Mouse (Mus musculus): ENCODE measurements around the gene Nedd4. TPM values are rescaled to one million over a fixed set of nuclear protein-coding genes. Genes with fewer than 3 reads are reported as not detected.
A peak's percentile ranks its signal among the peaks of the same experiment; 100 is the strongest.
"Not testable (repeated sequence)": the region's sequence is repeated elsewhere in the genome, so short reads cannot be mapped to it uniquely, and the experiment has no call there.

Gene Nedd4
- total RNA-seq, 2 experiments from 2014 or later, result 610 to 637 TPM

- DNase-seq, result no peak
Observed at GRCm38 (mm10) chr9:72653533-72653932, 8.6 kb upstream of the Nedd4 start.

- DNase-seq, result peak; percentile 85
Observed at GRCm38 (mm10) chr9:72654593-72655242, 7.4 kb upstream of the Nedd4 start.

- peak; percentile 56 for DNase-seq
Observed at GRCm38 (mm10) chr9:72655602-72656001, 6.5 kb upstream of the Nedd4 start.

GRCm38 (mm10) chr9:72656491-72656890 lies 5.7 kb upstream of the Nedd4 start:
- DNase-seq, result no peak

DNA sequence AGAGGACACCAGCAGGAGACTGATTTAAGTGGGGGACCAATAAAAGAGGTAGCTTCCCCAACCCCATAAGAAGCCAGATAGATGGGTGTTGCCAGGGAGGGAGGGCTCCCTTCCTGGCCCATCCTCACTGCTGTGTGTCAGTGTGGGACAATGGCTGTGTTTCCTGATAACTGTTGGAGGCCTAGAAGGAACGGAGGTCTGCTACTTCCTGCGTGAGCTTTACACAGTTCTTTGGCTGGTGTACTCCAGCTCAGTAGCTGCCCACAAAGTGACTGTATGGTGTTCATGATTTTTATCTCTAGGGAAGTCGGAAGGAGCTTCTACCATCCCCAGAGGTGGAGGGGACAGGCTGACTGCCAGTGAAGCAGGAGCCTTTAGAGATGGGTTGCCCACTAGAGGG lies 5.2 kb upstream of the Nedd4 start:
- no peak for DNase-seq

DNA sequence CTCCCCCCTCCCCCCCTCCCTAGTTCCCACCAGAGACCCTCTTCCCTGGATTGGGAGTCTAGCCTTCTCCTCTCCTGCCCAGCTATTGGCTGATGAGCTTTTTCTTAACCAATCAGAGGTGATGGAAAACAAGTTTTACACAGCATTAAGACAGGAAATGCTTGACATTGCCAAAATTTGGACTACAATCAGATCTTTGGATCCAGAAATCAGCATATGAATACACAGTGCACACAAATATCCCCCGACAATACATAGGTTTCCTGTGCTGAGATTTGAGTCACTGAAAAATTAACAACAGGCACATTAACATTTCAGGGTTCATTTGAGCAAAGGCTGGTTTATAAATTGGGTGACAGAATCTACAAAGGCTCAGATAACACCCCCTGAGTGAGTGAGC lies 4.5 kb upstream of the Nedd4 start:
- no peak for DNase-seq

GRCm38 (mm10) chr9:72660139-72660538 lies 2.0 kb upstream of the Nedd4 start:
- DNase-seq, result no peak

DNA sequence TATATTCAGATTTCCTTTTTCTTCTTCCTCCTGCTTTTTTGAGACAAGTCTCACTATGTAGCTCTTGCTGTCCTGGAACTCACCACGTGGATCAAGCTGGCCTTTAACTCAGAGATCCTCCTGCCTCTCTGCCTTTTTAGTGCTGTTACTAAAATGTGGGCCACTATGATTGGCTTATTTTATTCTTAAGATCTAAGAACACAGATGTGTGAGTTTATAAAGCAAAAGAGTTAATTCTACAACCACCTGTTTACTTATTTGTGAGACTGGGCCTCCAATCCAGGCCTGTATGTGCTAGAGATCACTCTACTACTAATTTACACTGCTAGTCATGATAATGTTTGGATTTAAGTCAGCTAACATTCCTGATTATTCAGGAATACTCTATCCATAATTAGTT lies 1.2 kb upstream of the Nedd4 start:
- no peak for DNase-seq

DNA sequence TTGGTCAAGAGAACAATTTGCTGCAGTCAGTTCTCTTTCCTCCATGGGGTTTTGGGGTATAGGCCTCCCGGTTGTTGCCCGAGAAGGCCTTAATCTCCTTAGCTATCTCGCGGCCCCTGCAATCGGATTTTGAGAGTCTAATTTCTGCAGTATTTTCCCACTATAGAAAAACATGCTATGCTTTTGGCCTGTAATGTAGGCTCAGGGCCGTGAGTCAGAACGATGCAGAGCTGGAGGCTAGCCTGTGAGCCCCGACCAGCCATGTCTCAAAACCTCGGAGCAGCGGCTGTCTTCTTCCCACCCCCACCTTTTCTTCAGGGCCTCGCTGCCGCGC lies 618 bp upstream of the Nedd4 start:
- DNase-seq, result no peak

DNA sequence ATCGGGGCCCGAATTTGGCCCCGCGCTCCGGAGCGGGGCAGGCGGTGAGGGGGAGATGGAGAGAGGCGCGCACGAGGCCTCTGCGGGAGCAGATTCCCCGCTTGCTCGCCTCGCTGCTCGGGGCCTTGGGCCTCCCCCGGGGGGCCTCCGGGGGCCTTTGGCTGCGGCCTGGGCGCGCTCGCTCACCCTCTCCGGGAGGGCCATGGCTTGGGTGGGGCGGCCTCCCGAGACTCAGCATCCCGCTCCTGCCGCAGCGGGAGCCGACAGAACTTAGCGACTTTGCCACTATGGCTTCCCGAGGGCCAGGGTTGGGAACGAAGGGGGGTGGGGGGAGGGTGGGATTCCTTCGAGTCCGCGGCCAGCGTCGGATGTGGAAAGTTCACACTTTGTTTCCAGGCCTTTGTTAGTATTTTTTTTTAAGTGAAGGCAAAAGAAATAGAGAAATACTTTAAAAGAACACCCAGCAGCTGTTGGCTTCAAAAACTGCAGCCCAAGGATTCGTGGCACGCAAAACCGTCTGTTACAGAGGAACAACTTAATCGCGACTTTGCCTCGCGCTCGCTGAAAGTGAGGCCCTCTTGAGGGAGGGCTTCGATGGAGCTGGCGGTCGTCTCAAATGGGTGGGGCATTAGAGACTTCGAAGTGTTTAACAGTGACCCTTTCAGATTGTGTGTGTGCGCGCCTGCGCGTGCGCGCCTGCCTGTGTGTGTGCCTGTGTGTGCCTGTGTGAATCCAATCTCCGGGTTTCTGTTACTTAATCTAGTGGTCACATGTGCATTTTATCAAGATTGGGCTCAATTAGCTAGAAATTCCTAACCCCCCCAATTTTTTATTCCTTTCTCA lies 766 bp downstream of the Nedd4 start:
- peak; percentile 86 for DNase-seq

- DNase-seq, result no peak
Observed at GRCm38 (mm10) chr9:72663534-72663918, 1.4 kb downstream of the Nedd4 start.

GRCm38 (mm10) chr9:72664409-72665351 lies 2.5 kb downstream of the Nedd4 start:
- no peak for DNase-seq

DNA sequence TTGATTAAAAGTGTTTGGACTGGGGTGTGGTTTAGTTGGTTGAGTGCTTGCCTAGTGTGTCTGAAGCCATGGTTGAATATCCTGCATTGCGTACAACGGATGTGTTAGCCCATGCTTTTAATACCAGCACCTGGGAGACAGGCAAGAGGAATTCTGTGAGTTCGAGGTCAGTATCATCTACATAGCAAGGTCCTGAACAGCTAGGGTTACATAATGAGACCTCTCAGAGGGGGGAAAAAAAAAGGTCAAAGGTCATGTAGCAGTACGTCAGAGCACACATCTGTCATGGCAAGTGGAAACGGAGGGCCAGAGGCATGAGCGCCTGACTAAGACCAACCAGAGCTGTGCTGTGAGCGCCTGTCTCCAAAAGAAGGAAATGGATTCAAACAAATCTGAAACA lies 3.4 kb downstream of the Nedd4 start:
- no peak for DNase-seq

GRCm38 (mm10) chr9:72666352-72667021 lies 4.3 kb downstream of the Nedd4 start:
- DNase-seq, result not testable (repeated sequence)

DNA sequence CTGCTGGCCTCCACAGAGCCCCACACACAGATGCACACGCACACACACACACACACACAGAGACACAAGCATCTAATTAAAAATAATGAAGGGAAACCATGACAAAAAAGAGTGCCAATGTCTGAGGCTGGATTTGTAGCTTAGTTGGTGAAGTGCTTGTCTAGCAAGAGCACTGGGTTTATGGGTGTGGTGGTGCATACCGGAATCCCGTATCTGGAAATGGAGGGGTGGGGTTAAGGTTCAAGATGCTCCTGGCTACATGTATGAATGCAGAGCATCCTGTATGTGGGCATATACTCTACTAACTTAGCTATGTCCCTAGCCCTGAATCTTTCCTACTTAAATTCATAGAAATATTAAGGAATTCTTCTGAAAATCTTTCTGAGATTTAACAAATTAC lies 5.0 kb downstream of the Nedd4 start:
- no peak for DNase-seq

- no peak for DNase-seq
Observed at GRCm38 (mm10) chr9:72669383-72669782, 7.2 kb downstream of the Nedd4 start.

DNA sequence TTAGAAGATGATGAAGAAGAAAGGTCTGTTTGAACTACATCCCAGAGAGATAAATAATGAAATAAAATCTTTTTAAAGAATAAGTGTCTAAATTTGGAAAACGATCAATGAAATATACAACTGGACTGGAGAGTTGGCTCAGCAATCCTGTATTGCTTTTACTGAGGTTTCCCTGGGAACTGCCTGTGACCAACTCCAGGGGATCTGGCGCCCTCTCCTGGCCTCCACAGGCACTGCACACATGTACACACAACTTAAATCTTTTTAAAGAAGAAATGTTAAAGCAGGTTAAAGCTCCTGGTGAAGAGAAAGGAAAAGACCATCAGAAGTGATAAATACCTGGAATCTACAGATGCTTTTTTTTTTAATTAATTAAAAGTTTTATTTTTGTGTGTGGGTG lies 10.2 kb downstream of the Nedd4 start:
- peak; percentile 91 for DNase-seq

- no peak for DNase-seq
Observed at GRCm38 (mm10) chr9:72674957-72675744, 13.0 kb downstream of the Nedd4 start.

DNA sequence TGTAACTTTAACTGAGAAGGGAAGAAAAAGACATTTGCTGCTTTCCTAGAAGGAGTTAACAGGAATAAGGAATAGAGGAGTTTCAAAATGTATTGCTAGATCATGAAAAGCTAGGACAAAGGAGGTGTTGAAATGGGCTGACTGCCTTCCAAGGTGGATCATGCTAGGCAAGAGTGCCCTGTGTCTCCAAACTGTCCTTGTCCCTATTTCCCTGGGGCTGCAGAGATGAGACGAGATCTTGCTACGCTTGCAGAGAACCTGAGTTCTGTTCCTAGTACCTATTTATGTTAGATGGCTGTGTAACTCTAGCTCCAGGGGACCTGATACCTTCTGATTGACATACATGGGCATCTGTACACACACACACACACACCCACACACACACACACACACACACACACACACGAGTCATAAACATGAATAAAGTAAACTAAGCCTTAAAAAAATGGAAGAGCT lies 13.6 kb downstream of the Nedd4 start:
- no peak for DNase-seq

DNA sequence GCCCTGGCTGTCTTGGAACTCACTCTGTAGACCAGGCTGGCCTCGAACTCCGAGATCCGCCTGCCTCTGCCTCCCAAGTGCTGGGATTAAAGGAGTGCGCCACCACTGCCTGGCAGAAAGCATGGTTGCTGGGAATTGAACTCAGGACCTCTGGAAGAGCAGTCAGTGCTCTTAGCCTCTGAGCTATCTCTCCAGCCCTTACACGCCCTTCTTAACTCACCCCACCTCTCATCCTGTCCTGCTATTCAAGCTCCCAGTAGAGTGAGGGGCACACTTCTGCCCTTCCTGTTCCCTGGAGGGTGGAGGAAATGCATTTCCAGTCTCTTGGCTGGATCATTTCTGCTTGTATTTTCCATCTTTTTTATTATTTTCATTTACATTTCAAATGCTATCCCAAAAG lies 15.5 kb downstream of the Nedd4 start:
- DNase-seq, result no peak

DNA sequence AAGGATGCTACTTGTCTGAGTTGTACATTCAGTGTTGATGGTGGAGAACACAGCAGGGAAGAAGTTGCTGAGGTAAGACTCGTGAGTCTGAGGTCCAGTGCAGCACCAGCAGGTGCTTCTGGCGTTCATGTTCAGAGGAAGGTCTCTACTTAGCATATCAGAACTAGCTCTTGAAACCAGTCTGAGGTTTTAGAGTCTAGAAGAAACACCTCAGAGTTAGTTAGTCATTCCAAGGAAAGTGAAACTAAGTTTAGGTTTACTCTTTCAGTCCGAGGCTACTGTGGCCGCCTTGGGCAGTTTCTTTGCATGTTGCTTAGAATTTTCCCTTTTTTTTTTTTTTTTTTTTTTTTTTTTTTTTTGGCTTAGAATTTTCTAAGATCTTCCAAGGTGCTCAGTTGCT lies 16.6 kb downstream of the Nedd4 start:
- no peak for DNase-seq

Measured in heart, postnatal 4 days (tissue).